Mouse (Mus musculus): ENCODE data around the gene Mthfr. TPM values are rescaled to one million over a fixed set of nuclear protein-coding genes. Genes with fewer than 3 reads are reported as not detected.
"Not testable (repeated sequence)": the region's sequence is repeated elsewhere in the genome, so short reads cannot be mapped to it uniquely, and the experiment has no call there.

The Mthfr gene
- polyA plus RNA-seq, 1 experiment from 2014 or later, result 14.3 TPM

DNA sequence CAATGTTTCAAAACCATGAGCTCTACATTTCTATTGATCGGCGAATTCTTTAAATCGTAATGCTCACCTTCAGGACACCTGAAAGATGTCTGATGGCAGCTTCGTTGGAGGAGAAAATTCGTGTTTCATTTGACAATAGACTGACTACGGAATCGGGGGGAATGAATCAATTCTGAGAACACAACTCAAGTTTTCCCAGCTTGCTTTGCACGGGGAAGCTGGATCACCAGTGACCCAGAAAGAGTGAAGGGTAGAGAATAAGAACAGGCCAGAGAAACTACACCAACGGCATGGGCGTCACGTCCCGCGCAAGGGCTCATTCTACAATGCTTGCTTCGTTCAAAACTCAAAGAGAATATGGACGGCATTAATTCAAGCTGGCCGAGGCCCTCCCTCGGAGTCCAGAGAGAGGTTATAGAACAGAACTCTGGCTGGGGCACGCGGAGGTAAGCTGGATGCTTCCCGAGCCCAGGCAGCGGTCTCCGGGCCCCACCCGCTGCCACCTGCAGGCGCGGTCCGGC lies 738 bp upstream of the Mthfr start:
- peak; percentile 0 for ATAC-seq
- 5% methylated on average over 26 of the region's 26 CpGs for WGBS
- peaks cover 33% of the 10 kb centered on the region for H3K4me1 ChIP-seq (ENCODE audit: control insufficient read depth, insufficient read depth, low read length)

DNA sequence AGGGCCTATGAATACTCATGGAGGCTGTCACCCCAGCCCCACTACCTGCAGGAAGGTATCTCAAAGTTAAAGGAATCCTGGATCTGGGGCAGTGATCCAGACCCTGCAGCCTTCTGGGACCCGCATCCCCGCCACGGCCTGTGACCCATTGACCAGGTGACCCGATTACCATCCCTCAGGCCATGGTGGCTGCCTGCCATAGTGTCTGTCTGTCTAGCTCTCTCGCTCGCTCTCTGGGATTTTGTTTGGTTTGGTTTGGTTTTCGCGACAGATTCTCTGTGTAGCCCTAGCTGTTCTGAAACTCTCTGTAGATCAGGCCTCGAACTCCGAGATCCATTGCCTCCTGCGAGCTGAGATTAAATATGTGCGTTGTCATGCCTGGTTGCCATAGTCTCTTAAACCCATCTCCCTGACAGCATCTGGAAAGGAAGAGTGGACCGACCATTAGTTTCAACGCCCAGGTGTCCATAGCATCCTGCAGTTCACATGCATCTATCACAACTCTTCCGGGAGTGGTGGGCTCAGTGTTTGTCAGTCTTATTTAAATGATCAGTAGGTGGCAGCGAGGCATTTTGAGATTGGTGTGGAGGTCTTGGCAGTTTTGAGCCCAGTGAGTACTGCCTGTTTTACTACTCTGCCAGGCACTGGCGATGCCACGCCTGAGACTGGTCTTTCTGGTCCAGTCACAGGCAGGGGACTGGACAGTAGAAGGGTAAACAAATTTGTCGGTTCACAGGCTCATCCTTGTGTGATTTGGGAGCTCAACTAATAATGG lies 564 bp downstream of the Mthfr start:
- Histone ChIP-seq H3K4me1 (ENCODE audit: control insufficient read depth, insufficient read depth, low read length) (peaks cover 38% of the 10 kb centered on the region), H3K9me3 (ENCODE audit: control insufficient read depth, low read length) (no peaks in the 10 kb centered on the region), H3K4me3 (ENCODE audit: low read length) (peak overlapping the region; percentile 79), H3K27me3 (replicated peaks; ENCODE audit: control insufficient read depth, insufficient read depth, low read length) (no peaks in the 10 kb centered on the region), H3K27ac (ENCODE audit: low read length) (peak overlapping the region; percentile 83), H3K9ac (ENCODE audit: low read depth, low read length) (peak overlapping the region; percentile 80), H3K4me2 (ENCODE audit: low read depth, low read length) (peak overlapping the region; percentile 87), H3K36me3 (ENCODE audit: control insufficient read depth, insufficient read depth, low read length) (peaks cover 8% of the 10 kb centered on the region; the same call in 1 of the 2 replicates)
- no peak for ATAC-seq
- 15% methylated on average over 19 of the region's 19 CpGs for WGBS

More for the DNA sequence above, 738 bp upstream of the Mthfr start:
- Histone ChIP-seq H3K27me3 (replicated peaks; ENCODE audit: control insufficient read depth, insufficient read depth, low read length) (no peaks in the 10 kb centered on the region), H3K4me3 (ENCODE audit: low read length) (peak overlapping the region; percentile 79), H3K27ac (ENCODE audit: low read length) (peak overlapping the region; percentile 80), H3K9ac (ENCODE audit: low read depth, low read length) (peak overlapping the region; percentile 78), H3K36me3 (ENCODE audit: control insufficient read depth, insufficient read depth, low read length) (0 out of 2 replicates have a peak, but pooled peaks cover 3% of the 10 kb centered on the region), H3K9me3 (ENCODE audit: control insufficient read depth, low read length) (no peaks in the 10 kb centered on the region), H3K4me2 (ENCODE audit: low read depth, low read length) (peak overlapping the region; percentile 74)

DNA sequence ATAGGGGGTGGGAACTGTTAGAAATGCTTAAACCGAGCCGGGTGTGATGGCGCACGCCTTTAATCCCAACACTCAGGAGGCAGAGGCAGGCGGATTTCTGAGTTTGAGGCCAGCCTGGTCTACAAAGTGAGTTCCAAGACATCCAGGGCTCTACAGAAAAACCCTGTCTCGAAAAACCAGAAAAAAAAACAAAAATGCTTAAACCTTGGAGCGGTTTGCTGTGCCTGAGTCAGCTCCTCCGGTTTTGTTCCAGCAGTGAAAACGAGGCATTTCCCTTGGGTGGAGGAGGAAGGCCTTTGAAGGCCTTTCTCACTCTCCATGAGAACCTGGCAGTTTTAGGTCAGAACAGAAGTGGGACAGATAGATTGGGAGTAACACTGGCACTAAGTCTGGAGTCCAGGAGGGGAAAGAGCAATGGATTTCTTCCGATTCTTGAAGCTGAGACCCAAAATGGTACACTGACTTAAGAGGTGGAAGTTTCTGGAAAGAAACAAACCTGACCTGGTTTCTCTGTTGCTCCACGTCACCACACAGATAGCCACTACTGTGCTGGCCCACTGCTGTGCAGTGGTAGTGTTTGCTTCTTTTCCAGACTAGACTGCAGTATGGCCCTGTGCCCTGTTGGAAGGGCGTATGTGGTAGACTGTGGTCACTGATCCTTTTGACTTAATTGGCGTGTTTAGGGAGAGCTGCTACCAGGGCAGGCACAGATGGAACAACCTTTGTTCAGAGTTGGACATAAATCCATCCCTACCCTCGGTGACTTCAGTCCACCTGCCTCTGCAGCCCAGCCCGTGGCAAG lies 1.4 kb downstream of the Mthfr start:
- H3K4me3 ChIP-seq (ENCODE audit: low read length), result peak overlapping the region; percentile 79
- WGBS, result 63% methylated on average over 15 of the region's 15 CpGs
- H3K36me3 ChIP-seq (ENCODE audit: control insufficient read depth, insufficient read depth, low read length), result peaks cover 7% of the 10 kb centered on the region; the same call in 1 of the 2 replicates
- H3K9me3 ChIP-seq (ENCODE audit: control insufficient read depth, low read length), result no peaks in the 10 kb centered on the region
- H3K27ac ChIP-seq (ENCODE audit: low read length), result peak overlapping the region; percentile 83
- 0 out of 2 replicates have a peak, but pooled peaks have one; percentile 0 for ATAC-seq
- H3K9ac ChIP-seq (ENCODE audit: low read depth, low read length), result peak overlapping the region; percentile 71
- H3K27me3 ChIP-seq (replicated peaks; ENCODE audit: control insufficient read depth, insufficient read depth, low read length), result no peaks in the 10 kb centered on the region
- H3K4me1 ChIP-seq (ENCODE audit: control insufficient read depth, insufficient read depth, low read length), result peaks cover 38% of the 10 kb centered on the region
- H3K4me2 ChIP-seq (ENCODE audit: low read depth, low read length), result peak overlapping the region; percentile 87

DNA sequence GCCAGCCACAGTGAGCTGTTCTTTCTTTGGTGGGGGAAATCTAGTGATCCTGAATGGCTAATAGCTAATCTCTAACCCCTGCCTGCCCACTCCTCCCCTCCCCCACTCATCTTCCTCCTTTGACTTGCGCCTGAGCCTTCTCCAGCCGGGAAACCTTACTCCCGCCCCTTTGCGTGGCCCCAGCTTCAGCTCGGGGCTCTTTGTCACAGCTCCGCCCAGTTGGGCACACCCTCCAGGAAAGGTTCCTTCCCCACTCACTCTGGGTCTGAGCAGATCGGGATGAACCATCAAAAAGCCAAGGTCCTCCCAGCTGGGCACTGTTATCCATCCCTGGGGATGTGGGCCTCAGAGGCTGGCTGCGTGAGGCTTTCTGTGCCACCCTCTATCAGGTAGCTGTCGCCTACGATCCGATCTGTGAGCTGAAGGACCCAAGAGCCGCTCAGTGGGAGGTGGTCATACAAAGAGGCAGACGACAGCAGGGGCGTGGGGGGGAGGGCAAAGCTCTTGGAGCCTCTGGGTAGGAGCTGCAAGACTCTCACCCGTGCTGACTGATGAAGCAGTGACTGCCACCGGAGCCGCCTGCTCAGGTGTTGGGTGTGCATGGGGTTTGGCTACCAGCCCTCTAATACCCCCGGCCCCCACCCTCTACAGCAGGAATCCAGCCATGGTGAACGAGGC lies 2.2 kb downstream of the Mthfr start:
- H3K36me3 ChIP-seq (ENCODE audit: control insufficient read depth, insufficient read depth, low read length), result peaks cover 7% of the 10 kb centered on the region; the same call in 1 of the 2 replicates
- no peaks in the 10 kb centered on the region for H3K9me3 ChIP-seq (ENCODE audit: control insufficient read depth, low read length)
- peak overlapping the region; percentile 57 for H3K4me3 ChIP-seq (ENCODE audit: low read length)
- under 1% methylated on average over 19 of the region's 19 CpGs for WGBS
- H3K4me2 ChIP-seq (ENCODE audit: low read depth, low read length), result peak overlapping the region; percentile 87
- H3K27me3 ChIP-seq (replicated peaks; ENCODE audit: control insufficient read depth, insufficient read depth, low read length), result no peaks in the 10 kb centered on the region
- H3K27ac ChIP-seq (ENCODE audit: low read length), result peak overlapping the region; percentile 83
- H3K4me1 ChIP-seq (ENCODE audit: control insufficient read depth, insufficient read depth, low read length), result peaks cover 38% of the 10 kb centered on the region
- peak; percentile 67 for ATAC-seq
- peak overlapping the region; percentile 71 for H3K9ac ChIP-seq (ENCODE audit: low read depth, low read length)

DNA sequence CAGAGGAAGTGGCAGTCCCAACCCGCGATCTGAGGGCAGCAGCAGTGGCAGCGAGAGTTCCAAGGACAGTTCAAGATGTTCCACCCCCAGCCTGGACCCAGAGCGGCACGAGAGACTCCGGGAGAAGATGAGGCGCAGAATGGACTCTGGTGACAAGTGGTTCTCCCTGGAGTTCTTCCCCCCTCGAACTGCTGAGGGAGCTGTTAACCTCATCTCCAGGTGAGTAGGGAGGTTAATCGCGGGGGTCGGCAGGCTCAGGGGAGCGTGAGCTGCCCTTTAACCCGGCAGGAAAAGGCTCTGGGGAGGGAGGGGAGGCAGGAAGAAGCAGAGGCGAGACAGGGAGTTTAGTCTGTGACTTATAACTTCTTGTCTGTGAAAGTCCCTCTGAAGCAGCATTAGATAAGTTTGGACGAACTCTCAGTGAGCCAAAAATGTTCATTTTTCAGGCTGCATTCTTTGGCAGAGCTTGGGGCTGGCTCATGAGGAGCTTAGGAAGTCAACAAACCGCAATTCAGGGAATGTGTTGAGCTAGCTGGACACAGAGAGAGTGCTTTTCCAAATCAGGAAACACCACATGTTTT lies 2.8 kb downstream of the Mthfr start:
- Histone ChIP-seq H3K9ac (ENCODE audit: low read depth, low read length) (peak overlapping the region; percentile 71), H3K36me3 (ENCODE audit: control insufficient read depth, insufficient read depth, low read length) (peaks cover 7% of the 10 kb centered on the region; the same call in 1 of the 2 replicates), H3K4me3 (ENCODE audit: low read length) (peak overlapping the region; percentile 57), H3K27me3 (replicated peaks; ENCODE audit: control insufficient read depth, insufficient read depth, low read length) (no peaks in the 10 kb centered on the region), H3K9me3 (ENCODE audit: control insufficient read depth, low read length) (no peaks in the 10 kb centered on the region), H3K27ac (ENCODE audit: low read length) (peak overlapping the region; percentile 62), H3K4me2 (ENCODE audit: low read depth, low read length) (peak overlapping the region; percentile 87), H3K4me1 (ENCODE audit: control insufficient read depth, insufficient read depth, low read length) (peaks cover 38% of the 10 kb centered on the region)
- no peak for ATAC-seq
- WGBS, result 4% methylated on average over 16 of the region's 16 CpGs

DNA sequence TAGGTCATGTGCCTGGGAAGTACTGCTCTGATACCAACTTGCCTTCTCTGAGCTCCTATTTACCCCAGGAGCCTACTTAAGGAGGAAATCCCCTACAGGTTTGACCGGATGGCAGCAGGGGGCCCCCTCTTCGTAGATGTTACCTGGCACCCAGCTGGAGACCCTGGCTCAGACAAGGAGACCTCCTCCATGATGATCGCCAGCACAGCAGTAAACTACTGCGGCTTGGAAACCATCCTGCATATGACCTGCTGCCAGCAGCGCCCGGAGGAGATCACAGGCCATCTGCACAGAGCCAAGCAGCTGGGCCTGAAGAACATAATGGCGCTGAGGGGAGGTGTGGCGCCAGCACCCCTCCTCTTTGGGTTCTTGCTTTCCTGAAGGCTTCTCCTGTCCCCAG lies 4.5 kb downstream of the Mthfr start:
- H3K4me2 ChIP-seq (ENCODE audit: low read depth, low read length); ATAC-seq; H3K27ac ChIP-seq (ENCODE audit: low read length); H3K4me3 ChIP-seq (ENCODE audit: low read length); H3K9ac ChIP-seq (ENCODE audit: low read depth, low read length); H3K9me3 ChIP-seq (ENCODE audit: control insufficient read depth, low read length); H3K27me3 ChIP-seq (replicated peaks; ENCODE audit: control insufficient read depth, insufficient read depth, low read length): not testable (repeated sequence)
- 84% methylated on average over 6 of the region's 8 CpGs for WGBS
- Histone ChIP-seq H3K36me3 (ENCODE audit: control insufficient read depth, insufficient read depth, low read length) (peaks cover 15% of the 10 kb centered on the region), H3K4me1 (ENCODE audit: control insufficient read depth, insufficient read depth, low read length) (peaks cover 31% of the 10 kb centered on the region)

DNA sequence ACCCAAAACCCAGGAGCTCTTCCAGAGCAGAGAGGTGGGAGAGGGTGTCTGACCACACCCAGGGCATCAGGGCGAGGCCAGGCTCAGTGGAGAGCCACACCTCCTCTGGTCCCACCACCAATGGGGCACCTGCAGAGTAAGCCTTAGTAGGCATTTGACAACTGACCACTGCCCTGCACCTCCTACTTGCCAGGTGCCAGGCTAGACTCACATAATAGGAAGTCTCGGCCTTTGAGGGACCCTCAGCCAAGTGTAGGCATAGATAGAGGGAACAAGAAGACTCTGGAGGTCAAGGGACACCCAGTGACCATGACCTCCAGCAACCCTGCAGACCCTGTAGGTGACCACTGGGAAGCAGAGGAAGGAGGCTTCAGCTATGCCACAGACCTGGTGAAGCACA lies 5.2 kb downstream of the Mthfr start:
- Histone ChIP-seq H3K4me1 (ENCODE audit: control insufficient read depth, insufficient read depth, low read length) (peaks cover 31% of the 10 kb centered on the region), H3K36me3 (ENCODE audit: control insufficient read depth, insufficient read depth, low read length) (peaks cover 17% of the 10 kb centered on the region), H3K4me2 (ENCODE audit: low read depth, low read length) (no peak overlapping the region), H3K9me3 (ENCODE audit: control insufficient read depth, low read length) (no peaks in the 10 kb centered on the region), H3K9ac (ENCODE audit: low read depth, low read length) (no peak overlapping the region), H3K27ac (ENCODE audit: low read length) (no peak overlapping the region), H3K4me3 (ENCODE audit: low read length) (no peak overlapping the region), H3K27me3 (replicated peaks; ENCODE audit: control insufficient read depth, insufficient read depth, low read length) (no peaks in the 10 kb centered on the region)
- no peak for ATAC-seq
- 91% methylated on average over 2 of the region's 2 CpGs for WGBS

DNA sequence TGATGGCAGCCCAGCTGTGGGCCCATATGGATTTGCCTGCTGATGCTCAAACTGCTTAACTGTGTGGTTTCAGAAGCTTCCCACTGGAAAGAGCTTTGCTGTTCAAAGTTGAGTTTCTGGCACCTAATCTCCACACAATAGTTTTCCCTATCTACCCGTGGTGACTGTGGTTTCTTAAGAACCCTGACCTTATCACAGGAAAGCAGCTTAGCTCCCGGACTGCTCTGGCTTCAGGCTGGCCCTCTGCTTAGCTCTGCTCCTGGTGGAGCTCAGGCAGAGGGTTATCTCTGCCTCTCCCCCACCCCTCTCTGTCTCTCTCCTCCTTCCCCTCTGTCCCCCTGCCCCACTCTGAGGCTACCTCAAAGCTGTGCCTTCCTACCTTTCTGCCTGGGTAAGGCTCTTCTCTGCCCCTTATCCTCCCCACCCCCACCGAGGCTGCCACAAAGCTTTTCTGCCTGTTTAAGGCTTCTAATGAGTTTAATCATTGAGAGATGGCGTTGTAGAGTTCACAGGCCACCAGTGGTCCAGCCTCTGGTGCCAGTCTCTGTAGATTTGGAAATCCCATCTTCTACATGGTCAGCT lies 7.7 kb downstream of the Mthfr start:
- Histone ChIP-seq H3K27ac (ENCODE audit: low read length) (no peak overlapping the region), H3K4me3 (ENCODE audit: low read length) (no peak overlapping the region), H3K27me3 (replicated peaks; ENCODE audit: control insufficient read depth, insufficient read depth, low read length) (no peaks in the 10 kb centered on the region), H3K4me1 (ENCODE audit: control insufficient read depth, insufficient read depth, low read length) (peaks cover 16% of the 10 kb centered on the region), H3K9me3 (ENCODE audit: control insufficient read depth, low read length) (no peaks in the 10 kb centered on the region), H3K4me2 (ENCODE audit: low read depth, low read length) (no peak overlapping the region), H3K36me3 (ENCODE audit: control insufficient read depth, insufficient read depth, low read length) (peaks cover 19% of the 10 kb centered on the region), H3K9ac (ENCODE audit: low read depth, low read length) (0 out of 2 replicates have a peak overlapping the region, but pooled peaks have one; percentile 2)
- WGBS, result 63% methylated on average over 4 of the region's 4 CpGs
- ATAC-seq, result no peak

Measured in intestine, embryonic 16.5 days (tissue).